Mouse (Mus musculus) frontal cortex, postnatal 36 days (tissue): ENCODE results near the gene Rgcc.

Experiments used
- DNase-seq, 2 experiments: peaks; one replicate each; pipeline ENCODE4 v3.0.0; 2022; ENCODE audit warnings: low spot score in 2 of 2

Rgcc gene

GRCm38 (mm10) chr14:79301466-79301875, at the start of gene Rgcc:
Gene Rgcc (minus strand): TSS chr14:79301645.
- peak; percentile 90 to 94 for DNase-seq

GRCm38 (mm10) chr14:79346384-79346783, 44.9 kb upstream of the Rgcc start:
- DNase-seq = peak; percentile 13 to 20

GRCm38 (mm10) chr14:79335613-79336012, 34.2 kb upstream of the Rgcc start:
- DNase-seq = no peak

- no peak for DNase-seq
Measured at GRCm38 (mm10) chr14:79331936-79332335, 30.5 kb upstream of the Rgcc start.

GRCm38 (mm10) chr14:79330944-79331561, 29.6 kb upstream of the Rgcc start:
- no peak for DNase-seq

- peak; percentile 39 to 45 for DNase-seq
Measured at GRCm38 (mm10) chr14:79327033-79327432, 25.6 kb upstream of the Rgcc start.

- no peak for DNase-seq
Measured at GRCm38 (mm10) chr14:79324112-79324840, 22.8 kb upstream of the Rgcc start.

GRCm38 (mm10) chr14:79321881-79322280, 20.4 kb upstream of the Rgcc start:
- DNase-seq = no peak

- DNase-seq = no peak
Measured at GRCm38 (mm10) chr14:79321152-79321551, 19.7 kb upstream of the Rgcc start.

GRCm38 (mm10) chr14:79317602-79318001, 16.2 kb upstream of the Rgcc start:
- no peak for DNase-seq

GRCm38 (mm10) chr14:79315877-79316276, 14.4 kb upstream of the Rgcc start:
- DNase-seq = no peak

- no peak for DNase-seq
Measured at GRCm38 (mm10) chr14:79314245-79315010, 13.0 kb upstream of the Rgcc start.

GRCm38 (mm10) chr14:79313439-79314175, 12.2 kb upstream of the Rgcc start:
- no peak for DNase-seq

GRCm38 (mm10) chr14:79312719-79313118, 11.3 kb upstream of the Rgcc start:
- DNase-seq = no peak

GRCm38 (mm10) chr14:79311918-79312454, 10.5 kb upstream of the Rgcc start:
- DNase-seq = no peak

GRCm38 (mm10) chr14:79309115-79309514, 7.7 kb upstream of the Rgcc start:
- no peak for DNase-seq

- no peak for DNase-seq
Measured at GRCm38 (mm10) chr14:79308364-79308763, 6.9 kb upstream of the Rgcc start.

GRCm38 (mm10) chr14:79307908-79308307, 6.5 kb upstream of the Rgcc start:
- DNase-seq = no peak

- DNase-seq = no peak
Measured at GRCm38 (mm10) chr14:79307138-79307537, 5.7 kb upstream of the Rgcc start.

- DNase-seq = no peak
Measured at GRCm38 (mm10) chr14:79304873-79305464, 3.5 kb upstream of the Rgcc start.

- no peak for DNase-seq
Measured at GRCm38 (mm10) chr14:79303150-79303549, 1.7 kb upstream of the Rgcc start.
